Mouse (Mus musculus): ENCODE measurements around the gene Neurod2. TPM values are rescaled to one million over a fixed set of nuclear protein-coding genes. Genes with fewer than 3 reads are reported as not detected.

The Neurod2 gene
- polyA plus RNA-seq, 1 experiment, result not detected

- no peak overlapping the region for H3ac ChIP-seq (ENCODE audit: control insufficient read depth, insufficient read length, low read depth)
- H3K4me3 ChIP-seq (ENCODE audit: insufficient read depth, poor library complexity, severe bottlenecking), result no peak overlapping the region
- TF ChIP-seq CTCF (IDR thresholded peaks at IDR 0.05; ENCODE audit: control insufficient read depth, insufficient read depth, insufficient read length) (no peak), MYOD1 (IDR thresholded peaks at IDR 0.05; ENCODE audit: control insufficient read depth, insufficient read length, low read depth) (no peak), FOSL1 (IDR thresholded peaks at IDR 0.05; ENCODE audit: insufficient read depth, low read length, poor library complexity, severe bottlenecking) (no peak), MAX (IDR thresholded peaks at IDR 0.05) (no peak), MYOG (IDR thresholded peaks at IDR 0.05; ENCODE audit: control insufficient read depth, extremely low read depth, insufficient read length) (no peak), USF1 (IDR thresholded peaks at IDR 0.05; ENCODE audit: low read depth) (no peak)
- H3K79me2 ChIP-seq (ENCODE audit: control insufficient read depth, insufficient read depth), result peaks cover 36% of the 10 kb centered on the region
- peaks cover 20% of the 10 kb centered on the region for H3K79me3 ChIP-seq (ENCODE audit: low read depth)
- H3K27me3 ChIP-seq (ENCODE audit: control insufficient read depth, insufficient read depth, insufficient read length), result peaks cover 12% of the 10 kb centered on the region
- H3K36me3 ChIP-seq (ENCODE audit: control insufficient read depth, insufficient read depth), result no peaks in the 10 kb centered on the region
Observed at GRCm38 (mm10) chr11:98356625-98357394, 27.4 kb upstream of the Neurod2 start.

- H3K79me3 ChIP-seq (ENCODE audit: low read depth), result peaks cover 19% of the 10 kb centered on the region
- H3ac ChIP-seq (ENCODE audit: control insufficient read depth, insufficient read length, low read depth), result no peak overlapping the region
- no peak overlapping the region for H3K4me3 ChIP-seq (ENCODE audit: insufficient read depth, poor library complexity, severe bottlenecking)
- peaks cover 22% of the 10 kb centered on the region for H3K27me3 ChIP-seq (ENCODE audit: control insufficient read depth, insufficient read depth, insufficient read length)
- TF ChIP-seq FOSL1 (IDR thresholded peaks at IDR 0.05; ENCODE audit: insufficient read depth, low read length, poor library complexity, severe bottlenecking) (no peak), MYOG (IDR thresholded peaks at IDR 0.05; ENCODE audit: control insufficient read depth, extremely low read depth, insufficient read length) (no peak), USF1 (IDR thresholded peaks at IDR 0.05; ENCODE audit: low read depth) (no peak), MYOD1 (IDR thresholded peaks at IDR 0.05; ENCODE audit: control insufficient read depth, insufficient read length, low read depth) (no peak), CTCF (IDR thresholded peaks at IDR 0.05; ENCODE audit: control insufficient read depth, insufficient read depth, insufficient read length) (peak; percentile 35), MAX (IDR thresholded peaks at IDR 0.05) (no peak), CEBPB (IDR thresholded peaks at IDR 0.05; ENCODE audit: low read depth) (no peak)
- H3K79me2 ChIP-seq (ENCODE audit: control insufficient read depth, insufficient read depth), result peaks cover 26% of the 10 kb centered on the region
- H3K36me3 ChIP-seq (ENCODE audit: control insufficient read depth, insufficient read depth), result no peaks in the 10 kb centered on the region
Observed at GRCm38 (mm10) chr11:98355732-98356299, 26.4 kb upstream of the Neurod2 start.

GRCm38 (mm10) chr11:98354445-98354844, 25.0 kb upstream of the Neurod2 start:
- Histone ChIP-seq H3K4me3 (ENCODE audit: insufficient read depth, poor library complexity, severe bottlenecking) (no peak overlapping the region), H3K27me3 (ENCODE audit: control insufficient read depth, insufficient read depth, insufficient read length) (peaks cover 36% of the 10 kb centered on the region), H3K79me3 (ENCODE audit: low read depth) (peaks cover 10% of the 10 kb centered on the region), H3K79me2 (ENCODE audit: control insufficient read depth, insufficient read depth) (peaks cover 12% of the 10 kb centered on the region), H3K36me3 (ENCODE audit: control insufficient read depth, insufficient read depth) (no peaks in the 10 kb centered on the region), H3ac (ENCODE audit: control insufficient read depth, insufficient read length, low read depth) (no peak overlapping the region)
- TF ChIP-seq CTCF (IDR thresholded peaks at IDR 0.05; ENCODE audit: control insufficient read depth, insufficient read depth, insufficient read length), result no peak
- no peak for TF ChIP-seq MYOD1 (IDR thresholded peaks at IDR 0.05; ENCODE audit: control insufficient read depth, insufficient read length, low read depth)
- no peak for TF ChIP-seq FOSL1 (IDR thresholded peaks at IDR 0.05; ENCODE audit: insufficient read depth, low read length, poor library complexity, severe bottlenecking)
- no peak for TF ChIP-seq USF1 (IDR thresholded peaks at IDR 0.05; ENCODE audit: low read depth)
- no peak for TF ChIP-seq MYOG (IDR thresholded peaks at IDR 0.05; ENCODE audit: control insufficient read depth, extremely low read depth, insufficient read length)
- no peak for TF ChIP-seq CEBPB (IDR thresholded peaks at IDR 0.05; ENCODE audit: low read depth)
- TF ChIP-seq MAX (IDR thresholded peaks at IDR 0.05), result no peak

- TF ChIP-seq CEBPB (IDR thresholded peaks at IDR 0.05; ENCODE audit: low read depth) (no peak), MAX (IDR thresholded peaks at IDR 0.05) (no peak), MYOG (IDR thresholded peaks at IDR 0.05; ENCODE audit: control insufficient read depth, extremely low read depth, insufficient read length) (no peak), CTCF (IDR thresholded peaks at IDR 0.05; ENCODE audit: control insufficient read depth, insufficient read depth, insufficient read length) (no peak), USF1 (IDR thresholded peaks at IDR 0.05; ENCODE audit: low read depth) (no peak), MYOD1 (IDR thresholded peaks at IDR 0.05; ENCODE audit: control insufficient read depth, insufficient read length, low read depth) (no peak), FOSL1 (IDR thresholded peaks at IDR 0.05; ENCODE audit: insufficient read depth, low read length, poor library complexity, severe bottlenecking) (no peak)
- Histone ChIP-seq H3K79me2 (ENCODE audit: control insufficient read depth, insufficient read depth) (peaks cover 5% of the 10 kb centered on the region), H3ac (ENCODE audit: control insufficient read depth, insufficient read length, low read depth) (peak overlapping the region; percentile 9), H3K4me3 (ENCODE audit: insufficient read depth, poor library complexity, severe bottlenecking) (no peak overlapping the region), H3K27me3 (ENCODE audit: control insufficient read depth, insufficient read depth, insufficient read length) (peaks cover 43% of the 10 kb centered on the region), H3K79me3 (ENCODE audit: low read depth) (peaks cover 3% of the 10 kb centered on the region), H3K36me3 (ENCODE audit: control insufficient read depth, insufficient read depth) (no peaks in the 10 kb centered on the region)
Observed at GRCm38 (mm10) chr11:98353651-98354211, 24.3 kb upstream of the Neurod2 start.

GRCm38 (mm10) chr11:98352272-98352990, 23.0 kb upstream of the Neurod2 start:
- H3K27me3 ChIP-seq (ENCODE audit: control insufficient read depth, insufficient read depth, insufficient read length), result peaks cover 56% of the 10 kb centered on the region
- no peak overlapping the region for H3K4me3 ChIP-seq (ENCODE audit: insufficient read depth, poor library complexity, severe bottlenecking)
- no peak overlapping the region for H3ac ChIP-seq (ENCODE audit: control insufficient read depth, insufficient read length, low read depth)
- H3K79me2 ChIP-seq (ENCODE audit: control insufficient read depth, insufficient read depth), result no peaks in the 10 kb centered on the region
- H3K36me3 ChIP-seq (ENCODE audit: control insufficient read depth, insufficient read depth), result no peaks in the 10 kb centered on the region
- TF ChIP-seq MYOD1 (IDR thresholded peaks at IDR 0.05; ENCODE audit: control insufficient read depth, insufficient read length, low read depth) (no peak), CEBPB (IDR thresholded peaks at IDR 0.05; ENCODE audit: low read depth) (no peak), CTCF (IDR thresholded peaks at IDR 0.05; ENCODE audit: control insufficient read depth, insufficient read depth, insufficient read length) (no peak), MAX (IDR thresholded peaks at IDR 0.05) (no peak), MYOG (IDR thresholded peaks at IDR 0.05; ENCODE audit: control insufficient read depth, extremely low read depth, insufficient read length) (no peak), FOSL1 (IDR thresholded peaks at IDR 0.05; ENCODE audit: insufficient read depth, low read length, poor library complexity, severe bottlenecking) (no peak), USF1 (IDR thresholded peaks at IDR 0.05; ENCODE audit: low read depth) (no peak)
- no peaks in the 10 kb centered on the region for H3K79me3 ChIP-seq (ENCODE audit: low read depth)

All from C2C12 (cell line).